Mouse (Mus musculus): ENCODE measurements at regions not wholly inside any gene's neighbourhood (a gene's known extent, or its start where the extent isn't known, plus 50 kb on each side); places are given as distances from the start of the nearest gene placed in this dataset.

DNA sequence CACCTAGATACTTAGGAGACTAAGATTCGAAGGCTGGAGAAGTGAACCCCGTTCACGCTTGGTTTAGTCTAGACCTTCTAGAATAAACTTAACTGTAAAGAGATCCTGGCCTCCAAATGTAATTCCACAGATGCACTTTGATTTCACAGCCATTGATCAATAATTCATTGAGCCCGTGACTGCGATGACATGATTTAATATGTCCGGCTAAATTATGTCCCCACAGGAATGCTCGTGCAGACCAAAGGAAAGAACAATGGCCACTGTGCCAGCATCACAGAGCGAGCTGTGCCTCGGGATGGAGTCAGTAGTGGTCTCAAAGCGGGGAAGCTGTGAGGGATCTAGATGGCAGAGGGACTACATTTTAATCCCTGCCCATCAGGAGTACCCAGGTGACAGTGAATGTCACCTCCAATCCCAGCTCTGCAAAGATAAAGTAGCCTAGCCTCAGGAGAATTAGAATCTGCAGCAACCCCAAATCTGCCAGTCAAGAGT is 256.5 kb upstream of the Id2 start:
- no peak for ATAC-seq (ENCODE audit: insufficient number of reproducible peaks, insufficient read depth, low FRiP score, low TSS enrichment)
- Histone ChIP-seq H3K9ac (no peak overlapping the region), H3K4me3 (no peak overlapping the region), H3K27me3 (no peaks in the 10 kb centered on the region), H3K4me1 (no peaks in the 10 kb centered on the region), H3K4me2 (replicated peaks) (no peak overlapping the region), H3K36me3 (no peaks in the 10 kb centered on the region), H3K27ac (no peak overlapping the region), H3K9me3 (no peaks in the 10 kb centered on the region)
- WGBS = 85% methylated on average over 10 of the region's 10 CpGs

DNA sequence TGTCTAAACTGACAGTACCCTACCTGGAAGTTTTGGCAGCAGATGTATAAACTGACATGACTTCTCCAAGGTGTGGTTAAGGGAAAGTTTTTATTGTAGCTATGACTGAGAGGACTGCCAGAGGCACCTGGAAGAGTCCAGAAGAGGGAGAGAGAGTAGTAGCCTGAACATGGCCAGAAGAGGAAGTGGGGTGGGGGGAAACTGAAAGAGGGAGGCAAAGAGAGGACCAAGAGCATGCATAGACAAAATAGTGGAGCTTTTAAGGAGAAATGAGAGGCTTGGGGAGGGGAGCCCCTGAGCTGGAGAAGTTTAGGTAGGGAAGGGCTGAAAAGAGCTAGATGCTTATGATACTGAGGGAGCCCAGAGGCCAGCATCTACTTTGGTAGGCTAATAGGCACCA is 255.2 kb upstream of the Id2 start:
- Histone ChIP-seq H3K27ac (no peak overlapping the region), H3K4me3 (no peak overlapping the region), H3K36me3 (no peaks in the 10 kb centered on the region), H3K27me3 (no peaks in the 10 kb centered on the region), H3K4me1 (no peaks in the 10 kb centered on the region), H3K9ac (no peak overlapping the region), H3K9me3 (no peaks in the 10 kb centered on the region), H3K4me2 (replicated peaks) (no peak overlapping the region)
- ATAC-seq (ENCODE audit: insufficient number of reproducible peaks, insufficient read depth, low FRiP score, low TSS enrichment) = no peak

DNA sequence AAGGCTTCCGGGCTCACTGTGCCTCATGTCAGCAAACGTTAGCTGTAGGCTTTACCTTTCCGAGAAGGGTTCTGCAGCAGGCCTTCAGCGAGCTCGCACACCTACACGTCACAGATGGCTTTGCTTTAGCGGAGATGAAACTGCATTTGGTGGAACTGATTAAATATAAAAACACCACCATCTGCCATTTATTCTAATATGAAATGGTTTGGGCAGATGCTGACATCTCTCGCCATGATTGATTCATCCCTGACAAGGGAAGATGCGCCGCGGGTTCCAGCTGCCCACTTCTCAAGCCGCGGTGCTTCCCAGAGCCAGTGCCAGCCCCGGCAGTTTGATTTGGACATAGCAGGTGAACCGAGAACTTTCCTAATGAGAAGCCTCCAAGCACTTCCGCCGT is 247.4 kb upstream of the Id2 start:
- Histone ChIP-seq H3K36me3 (no peaks in the 10 kb centered on the region), H3K27me3 (no peaks in the 10 kb centered on the region), H3K27ac (no peak overlapping the region), H3K4me2 (replicated peaks) (no peak overlapping the region), H3K4me3 (no peak overlapping the region), H3K4me1 (no peaks in the 10 kb centered on the region), H3K9me3 (no peaks in the 10 kb centered on the region), H3K9ac (no peak overlapping the region)
- WGBS = 70% methylated on average over 17 of the region's 17 CpGs
- no peak for ATAC-seq (ENCODE audit: insufficient number of reproducible peaks, insufficient read depth, low FRiP score, low TSS enrichment)

DNA sequence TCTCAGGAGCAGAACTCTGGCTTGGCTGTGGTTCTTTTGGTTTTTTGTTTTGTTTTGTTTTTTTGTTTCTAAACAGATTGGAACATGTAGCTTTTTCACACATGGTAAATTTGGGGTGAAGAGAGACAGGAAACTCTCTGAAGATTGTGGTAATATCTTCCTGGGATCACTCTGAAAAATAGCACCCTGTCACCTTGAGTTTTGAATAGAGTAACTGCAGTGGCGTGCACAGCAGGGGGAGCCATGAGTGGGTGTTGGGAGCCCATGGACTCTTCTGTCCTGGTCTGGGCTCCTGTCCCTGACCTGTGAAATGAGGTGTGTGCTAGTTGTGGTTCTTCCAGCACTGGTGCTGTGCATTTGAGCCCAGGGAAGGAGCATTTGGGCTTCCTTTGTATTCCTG is 241.8 kb upstream of the Id2 start:
- H3K27me3 ChIP-seq = no peaks in the 10 kb centered on the region
- WGBS = 59% methylated on average over 1 of the region's 1 CpGs
- no peak for ATAC-seq (ENCODE audit: insufficient number of reproducible peaks, insufficient read depth, low FRiP score, low TSS enrichment)
- no peaks in the 10 kb centered on the region for H3K36me3 ChIP-seq
- H3K4me3 ChIP-seq = no peak overlapping the region
- H3K27ac ChIP-seq = no peak overlapping the region
- peaks cover 8% of the 10 kb centered on the region; the same call in 1 of the 2 replicates for H3K4me1 ChIP-seq
- no peak overlapping the region for H3K4me2 ChIP-seq (replicated peaks)
- H3K9ac ChIP-seq = no peak overlapping the region
- H3K9me3 ChIP-seq = no peaks in the 10 kb centered on the region

DNA sequence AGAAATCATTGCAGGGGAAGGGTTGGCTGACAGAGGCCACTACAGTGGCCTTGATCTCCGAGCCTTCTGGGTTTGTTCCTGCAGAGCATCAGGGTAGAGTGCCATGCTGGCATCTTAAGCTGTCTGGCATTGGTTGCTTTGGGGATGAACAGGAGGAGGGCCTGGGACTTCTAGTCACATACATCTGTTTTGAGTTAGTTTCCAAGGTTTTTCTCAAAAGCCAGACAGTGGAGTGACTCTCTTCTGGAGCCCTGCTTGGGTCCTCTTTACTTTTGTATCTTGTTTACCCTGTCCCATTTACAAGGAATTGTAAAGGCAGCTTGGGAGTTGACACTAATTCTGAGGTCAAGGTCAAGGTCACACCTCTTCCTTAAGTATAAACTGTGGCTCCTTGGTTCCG is 239.0 kb upstream of the Id2 start:
- no peaks in the 10 kb centered on the region for H3K9me3 ChIP-seq
- peak overlapping the region; percentile 25; the same call in 1 of the 2 replicates for H3K27ac ChIP-seq
- 22% methylated on average over 2 of the region's 2 CpGs for WGBS
- peaks cover 8% of the 10 kb centered on the region; the same call in 1 of the 2 replicates for H3K4me1 ChIP-seq
- no peaks in the 10 kb centered on the region for H3K36me3 ChIP-seq
- no peak overlapping the region for H3K4me3 ChIP-seq
- ATAC-seq (ENCODE audit: insufficient number of reproducible peaks, insufficient read depth, low FRiP score, low TSS enrichment) = no peak
- H3K27me3 ChIP-seq = no peaks in the 10 kb centered on the region
- no peak overlapping the region for H3K9ac ChIP-seq
- no peak overlapping the region for H3K4me2 ChIP-seq (replicated peaks)

DNA sequence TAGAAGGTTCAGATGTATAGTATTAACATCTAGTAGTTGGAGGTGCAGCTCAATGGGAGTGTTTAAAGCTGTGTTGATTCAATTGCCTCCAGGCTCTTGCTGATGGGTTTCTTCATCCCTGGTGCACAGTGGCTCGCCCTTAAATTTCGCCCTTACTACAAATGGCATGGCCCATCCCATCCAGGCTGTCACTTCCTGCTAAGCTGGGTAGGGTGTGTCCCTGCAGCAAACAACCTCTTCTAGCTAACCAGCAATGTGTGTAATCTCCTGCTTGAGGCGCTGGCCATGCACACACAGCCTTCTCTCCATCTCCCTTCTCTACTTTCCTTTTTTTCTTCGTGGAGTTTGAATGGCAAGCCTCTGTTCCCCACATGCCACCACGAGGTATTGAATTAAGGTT is 238.1 kb upstream of the Id2 start:
- H3K4me2 ChIP-seq (replicated peaks) = no peak overlapping the region
- ATAC-seq (ENCODE audit: insufficient number of reproducible peaks, insufficient read depth, low FRiP score, low TSS enrichment) = no peak
- no peak overlapping the region for H3K27ac ChIP-seq
- no peak overlapping the region for H3K9ac ChIP-seq
- H3K9me3 ChIP-seq = no peaks in the 10 kb centered on the region
- no peak overlapping the region for H3K4me3 ChIP-seq
- H3K27me3 ChIP-seq = no peaks in the 10 kb centered on the region
- 81% methylated on average over 5 of the region's 5 CpGs for WGBS
- peaks cover 8% of the 10 kb centered on the region; the same call in 1 of the 2 replicates for H3K4me1 ChIP-seq
- H3K36me3 ChIP-seq = no peaks in the 10 kb centered on the region

DNA sequence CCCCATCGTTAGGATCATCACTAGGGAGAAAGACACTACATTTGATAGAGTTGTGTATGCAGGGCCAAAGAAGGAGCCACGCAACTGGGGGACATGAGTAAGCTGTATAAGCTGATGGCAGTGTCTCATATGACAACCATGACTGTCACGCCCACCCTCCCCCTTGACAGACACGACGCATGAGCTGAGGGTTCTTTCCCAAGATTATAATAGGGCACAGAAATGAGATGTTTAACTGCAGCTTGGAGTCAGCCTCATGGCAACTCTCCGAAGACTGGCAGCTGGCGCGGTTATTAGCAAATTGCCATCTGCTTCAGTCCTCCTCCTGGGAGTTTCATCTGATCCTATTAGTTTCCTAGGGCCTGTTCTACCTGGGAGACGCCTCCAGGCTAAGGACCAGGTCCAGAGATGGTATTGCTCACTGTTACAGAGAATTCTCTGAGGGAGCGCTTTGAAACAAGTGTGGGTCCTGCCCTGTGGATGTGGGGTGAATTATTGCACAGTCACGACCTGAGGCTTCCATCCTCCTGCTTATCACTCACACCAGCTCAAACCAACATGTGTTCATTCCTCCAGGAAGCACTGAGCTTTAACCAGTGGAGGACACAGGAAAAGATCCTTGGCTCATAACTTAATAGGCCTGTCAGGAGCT is 235.6 kb upstream of the Id2 start:
- Histone ChIP-seq H3K27me3 (no peaks in the 10 kb centered on the region), H3K9ac (no peak overlapping the region), H3K4me1 (peaks cover 11% of the 10 kb centered on the region; the same call in 1 of the 2 replicates), H3K4me2 (replicated peaks) (no peak overlapping the region), H3K9me3 (no peaks in the 10 kb centered on the region), H3K27ac (no peak overlapping the region), H3K4me3 (no peak overlapping the region), H3K36me3 (no peaks in the 10 kb centered on the region)
- no peak for ATAC-seq (ENCODE audit: insufficient number of reproducible peaks, insufficient read depth, low FRiP score, low TSS enrichment)
- WGBS = 78% methylated on average over 11 of the region's 11 CpGs

DNA sequence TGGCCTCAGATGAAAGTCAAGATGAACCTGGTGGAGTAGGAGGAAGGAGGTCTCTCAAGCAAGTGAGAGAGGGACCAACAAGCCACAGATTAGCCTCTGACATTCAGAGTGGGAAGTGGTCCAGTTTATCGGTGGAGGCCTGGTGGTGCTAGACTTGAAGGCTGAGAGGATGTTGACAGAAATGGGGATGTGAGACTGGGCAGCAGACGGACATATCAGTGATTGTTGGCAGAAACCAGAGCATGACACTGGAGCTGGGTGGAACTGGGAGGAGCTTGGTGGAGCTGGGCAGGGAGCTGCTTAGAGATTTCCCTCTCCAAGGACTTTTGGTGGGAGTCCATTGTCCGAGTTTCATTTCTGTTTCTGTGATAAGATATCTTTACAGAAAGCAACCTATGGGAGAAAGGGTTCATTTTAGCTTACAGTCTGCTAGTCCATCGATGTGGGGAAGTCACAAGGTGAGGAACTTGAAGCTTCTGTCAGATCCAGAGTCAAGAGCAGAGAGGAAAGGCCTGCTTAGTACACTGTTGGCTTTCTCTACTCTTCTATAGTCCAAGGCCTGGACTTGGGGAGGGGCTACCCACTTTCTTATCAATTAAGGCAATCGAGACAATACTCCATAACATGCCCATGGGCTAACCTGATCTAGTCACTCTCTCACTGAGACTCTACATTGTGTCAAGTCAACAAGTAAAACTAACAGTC is 233.2 kb upstream of the Id2 start:
- Histone ChIP-seq H3K9me3 (no peaks in the 10 kb centered on the region), H3K4me3 (no peak overlapping the region), H3K4me1 (0 out of 2 replicates have a peak, but pooled peaks cover 3% of the 10 kb centered on the region), H3K9ac (no peak overlapping the region), H3K4me2 (replicated peaks) (no peak overlapping the region), H3K27ac (no peak overlapping the region), H3K36me3 (no peaks in the 10 kb centered on the region), H3K27me3 (no peaks in the 10 kb centered on the region)
- WGBS = 82% methylated on average over 5 of the region's 5 CpGs
- no peak for ATAC-seq (ENCODE audit: insufficient number of reproducible peaks, insufficient read depth, low FRiP score, low TSS enrichment)

GRCm38 (mm10) chr12:25325901-25326300 is 229.0 kb upstream of the Id2 start:
- 71% methylated on average over 3 of the region's 3 CpGs for WGBS
- Histone ChIP-seq H3K9ac (no peak overlapping the region), H3K36me3 (no peaks in the 10 kb centered on the region), H3K27me3 (no peaks in the 10 kb centered on the region), H3K27ac (no peak overlapping the region), H3K4me2 (replicated peaks) (no peak overlapping the region), H3K9me3 (no peaks in the 10 kb centered on the region), H3K4me1 (0 out of 2 replicates have a peak, but pooled peaks cover 3% of the 10 kb centered on the region), H3K4me3 (no peak overlapping the region)
- ATAC-seq (ENCODE audit: insufficient number of reproducible peaks, insufficient read depth, low FRiP score, low TSS enrichment) = no peak

DNA sequence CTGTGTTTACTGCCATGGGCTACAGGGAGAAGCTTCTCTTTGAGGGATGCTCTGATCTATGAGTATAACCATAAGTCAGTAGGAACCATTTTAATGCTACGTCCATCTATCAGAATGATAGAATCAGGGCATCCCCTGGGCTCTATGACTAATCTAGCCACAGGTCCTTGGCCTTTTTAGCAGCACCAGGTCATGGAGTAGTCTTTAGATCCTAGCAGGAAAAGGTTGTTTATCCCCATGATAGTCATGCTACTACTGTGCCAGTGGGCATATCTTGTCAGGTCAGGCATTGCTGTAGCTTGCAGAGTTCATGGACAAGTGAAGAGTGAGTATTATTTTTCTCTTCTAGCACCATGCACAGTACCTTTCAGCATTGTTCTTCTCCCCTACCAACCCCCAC is 226.2 kb upstream of the Id2 start:
- WGBS = 83% methylated on average over 1 of the region's 1 CpGs
- Histone ChIP-seq H3K9ac (no peak overlapping the region), H3K4me3 (no peak overlapping the region), H3K27ac (no peak overlapping the region), H3K9me3 (no peaks in the 10 kb centered on the region), H3K4me1 (no peaks in the 10 kb centered on the region), H3K4me2 (replicated peaks) (no peak overlapping the region), H3K27me3 (no peaks in the 10 kb centered on the region), H3K36me3 (no peaks in the 10 kb centered on the region)
- no peak for ATAC-seq (ENCODE audit: insufficient number of reproducible peaks, insufficient read depth, low FRiP score, low TSS enrichment)

GRCm38 (mm10) chr12:25320262-25320767 is 223.4 kb upstream of the Id2 start:
- WGBS = 93% methylated on average over 3 of the region's 3 CpGs
- H3K27me3 ChIP-seq = no peaks in the 10 kb centered on the region

DNA sequence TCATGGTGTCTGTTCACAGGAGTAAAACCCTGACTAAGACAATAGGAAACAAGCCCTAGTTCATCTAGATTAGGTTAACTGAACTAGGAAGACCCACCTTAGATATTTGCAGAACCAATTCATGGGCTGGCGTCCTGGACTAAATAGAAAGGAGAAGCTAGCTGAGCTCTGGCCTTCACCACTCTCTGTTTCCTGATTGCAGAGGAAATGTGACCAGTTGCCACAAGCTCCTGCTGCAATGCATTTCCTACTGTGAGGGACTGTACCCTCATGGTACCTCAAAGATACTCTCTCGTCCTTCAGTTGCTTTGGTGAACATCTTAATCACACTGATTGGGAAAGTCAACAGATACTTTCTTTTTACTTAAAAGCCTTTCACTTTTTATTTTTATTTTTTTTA is 222.9 kb upstream of the Id2 start:
- no peak overlapping the region for H3K27ac ChIP-seq
- 88% methylated on average over 2 of the region's 2 CpGs for WGBS
- H3K36me3 ChIP-seq = no peaks in the 10 kb centered on the region
- no peak for ATAC-seq (ENCODE audit: insufficient number of reproducible peaks, insufficient read depth, low FRiP score, low TSS enrichment)
- H3K9me3 ChIP-seq = no peaks in the 10 kb centered on the region
- H3K4me2 ChIP-seq (replicated peaks) = no peak overlapping the region
- no peaks in the 10 kb centered on the region for H3K27me3 ChIP-seq
- H3K9ac ChIP-seq = no peak overlapping the region
- no peaks in the 10 kb centered on the region for H3K4me1 ChIP-seq
- H3K4me3 ChIP-seq = no peak overlapping the region

More at GRCm38 (mm10) chr12:25320262-25320767, 223.4 kb upstream of the Id2 start:
- Histone ChIP-seq H3K9me3 (no peaks in the 10 kb centered on the region), H3K9ac (no peak overlapping the region), H3K27ac (no peak overlapping the region), H3K4me2 (replicated peaks) (no peak overlapping the region), H3K36me3 (no peaks in the 10 kb centered on the region), H3K4me3 (no peak overlapping the region), H3K4me1 (no peaks in the 10 kb centered on the region)
- ATAC-seq (ENCODE audit: insufficient number of reproducible peaks, insufficient read depth, low FRiP score, low TSS enrichment) = no peak

All from embryonic facial prominence, embryonic 12.5 days (tissue).